Mouse (Mus musculus): ENCODE results near the gene Tent5c. TPM values are rescaled to one million over a fixed set of nuclear protein-coding genes. Genes with fewer than 3 reads are reported as not detected.

Tent5c gene
- total RNA-seq, 2 experiments from 2014 or later = 22.3 to 28.9 TPM

DNA sequence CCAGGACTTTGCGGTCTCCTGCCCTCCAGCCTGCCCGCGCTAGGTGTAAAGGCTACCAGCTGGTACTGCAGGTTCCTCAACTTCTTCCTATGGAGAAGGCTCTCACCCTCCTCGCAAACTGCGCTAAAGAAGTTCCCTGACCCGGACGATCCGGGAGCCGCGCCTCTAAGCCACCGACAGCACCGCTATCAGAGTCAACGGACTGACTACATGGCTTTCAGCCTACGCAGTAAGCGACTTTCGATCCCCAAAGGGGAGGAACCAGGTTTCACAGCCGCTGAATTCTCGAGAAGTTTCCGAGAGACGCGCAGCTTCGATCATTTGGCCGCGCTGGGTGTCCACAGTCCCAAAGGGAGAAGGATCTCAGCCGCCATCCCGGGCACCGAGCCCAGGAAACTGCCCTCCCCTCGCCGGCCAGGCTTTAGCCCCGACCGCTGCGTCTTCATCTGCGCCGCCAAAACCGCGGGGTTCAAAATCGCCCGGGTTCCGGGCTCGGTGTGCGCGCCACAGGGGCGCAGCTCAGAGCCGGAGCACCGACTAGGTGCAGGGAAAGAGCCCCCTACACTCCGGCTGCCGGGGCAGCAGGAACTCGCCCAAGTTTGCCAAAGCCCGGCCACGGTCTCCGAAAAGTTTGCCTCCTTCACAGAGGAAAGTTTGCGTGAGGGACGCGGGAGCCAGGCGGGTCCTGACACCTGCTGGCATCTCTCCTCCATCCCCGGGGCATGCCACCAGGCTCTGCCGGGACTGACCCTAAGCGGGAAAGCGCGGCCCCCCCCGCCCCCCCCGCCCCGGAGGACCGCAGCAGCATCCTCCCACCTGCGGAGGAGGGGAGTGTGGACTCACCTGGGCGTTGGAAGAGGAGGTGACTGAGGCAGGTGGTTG, 632 bp downstream of the Tent5c start:
- DNase-seq (ENCODE audit: low spot score in 2 of 2) = peak; percentile 43

DNA sequence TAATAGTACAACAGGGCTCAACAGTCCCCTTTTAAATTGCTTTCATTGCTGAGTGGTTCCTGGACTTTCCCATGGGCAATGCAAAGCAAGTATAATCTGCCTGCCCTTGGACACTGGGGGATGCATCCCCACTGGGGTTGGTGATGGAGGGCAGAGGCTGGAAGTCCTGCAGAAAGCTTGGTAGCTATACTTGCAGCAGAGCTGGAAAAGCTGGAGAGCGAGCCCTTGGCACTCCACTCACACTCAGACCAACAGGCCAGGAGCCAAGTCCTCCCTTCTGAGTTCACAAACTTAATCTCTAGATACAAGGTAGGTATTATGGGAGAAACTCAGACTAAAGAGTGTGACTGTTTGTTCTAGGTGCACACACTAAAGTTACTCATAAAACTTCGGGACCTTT, 2.1 kb downstream of the Tent5c start:
- no peak for DNase-seq (ENCODE audit: low spot score in 2 of 2)

DNA sequence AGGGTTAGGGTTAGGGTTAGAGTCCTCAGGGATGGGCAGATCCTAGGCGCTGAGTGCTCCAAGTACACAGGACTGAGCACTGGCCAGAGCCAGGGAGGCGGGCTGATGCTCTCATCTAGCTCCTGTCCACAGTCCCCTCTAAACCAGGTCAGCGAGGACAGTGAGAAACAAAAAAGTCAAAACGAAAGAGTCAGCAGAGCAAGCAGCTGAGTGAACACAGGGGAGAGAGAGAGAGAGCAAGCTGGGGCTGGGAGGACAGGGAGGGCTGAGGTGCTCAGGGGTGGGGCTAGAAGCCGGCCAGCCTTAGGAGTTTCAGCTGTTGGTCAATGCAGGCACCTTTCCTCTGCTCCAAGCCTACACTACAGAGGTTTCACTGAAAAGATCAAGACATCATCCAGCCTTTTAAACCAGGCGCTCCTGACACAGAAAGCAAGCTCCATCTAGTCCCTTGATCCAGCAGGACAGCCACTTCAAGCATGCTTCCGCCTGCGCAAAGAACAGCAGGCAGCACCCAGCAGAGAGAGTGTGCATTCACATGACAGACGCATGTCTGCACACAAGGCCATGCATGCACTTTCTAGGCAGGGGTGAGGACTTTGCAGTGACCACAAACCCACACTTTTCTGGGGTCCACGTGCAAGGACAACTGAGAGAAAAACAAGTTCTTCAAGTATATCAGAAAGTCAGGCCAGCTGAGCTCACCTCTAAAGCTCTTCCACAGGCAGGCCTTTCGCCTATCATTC, 3.6 kb downstream of the Tent5c start:
- no peak for DNase-seq (ENCODE audit: low spot score in 2 of 2)

DNA sequence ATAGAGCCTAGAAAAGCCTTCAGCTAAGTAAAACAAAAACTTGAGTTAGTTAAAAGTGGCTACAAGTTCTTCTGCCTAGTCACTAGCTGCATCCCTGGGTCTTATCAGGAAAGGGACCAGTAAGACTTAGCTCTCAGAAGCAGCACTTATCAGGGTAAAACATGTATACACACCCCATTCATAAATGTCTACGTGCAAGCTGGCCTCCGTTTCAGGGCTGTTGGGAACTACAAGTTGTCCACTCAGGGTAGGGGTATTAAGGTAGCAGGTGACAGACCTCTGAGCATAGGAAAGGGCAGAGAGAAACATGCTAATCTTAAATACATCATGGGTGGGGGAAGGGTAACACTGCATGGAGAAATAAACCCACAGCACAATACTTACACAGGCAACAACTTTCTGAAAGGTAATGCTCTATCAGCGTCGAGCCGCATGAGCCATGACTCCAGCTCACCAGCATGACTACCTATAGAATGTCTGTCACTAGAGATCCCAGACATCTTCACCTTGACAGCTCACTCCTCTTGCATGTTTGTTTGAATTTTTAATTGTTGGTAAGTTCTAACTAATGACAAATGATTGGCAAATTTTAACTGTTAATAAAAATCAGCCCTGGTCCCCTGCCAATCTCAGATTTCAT, 6.0 kb downstream of the Tent5c start:
- no peak for DNase-seq (ENCODE audit: low spot score in 2 of 2)

GRCm38 (mm10) chr3:100482324-100482911, 6.7 kb downstream of the Tent5c start:
- no peak for DNase-seq (ENCODE audit: low spot score in 2 of 2)

DNA sequence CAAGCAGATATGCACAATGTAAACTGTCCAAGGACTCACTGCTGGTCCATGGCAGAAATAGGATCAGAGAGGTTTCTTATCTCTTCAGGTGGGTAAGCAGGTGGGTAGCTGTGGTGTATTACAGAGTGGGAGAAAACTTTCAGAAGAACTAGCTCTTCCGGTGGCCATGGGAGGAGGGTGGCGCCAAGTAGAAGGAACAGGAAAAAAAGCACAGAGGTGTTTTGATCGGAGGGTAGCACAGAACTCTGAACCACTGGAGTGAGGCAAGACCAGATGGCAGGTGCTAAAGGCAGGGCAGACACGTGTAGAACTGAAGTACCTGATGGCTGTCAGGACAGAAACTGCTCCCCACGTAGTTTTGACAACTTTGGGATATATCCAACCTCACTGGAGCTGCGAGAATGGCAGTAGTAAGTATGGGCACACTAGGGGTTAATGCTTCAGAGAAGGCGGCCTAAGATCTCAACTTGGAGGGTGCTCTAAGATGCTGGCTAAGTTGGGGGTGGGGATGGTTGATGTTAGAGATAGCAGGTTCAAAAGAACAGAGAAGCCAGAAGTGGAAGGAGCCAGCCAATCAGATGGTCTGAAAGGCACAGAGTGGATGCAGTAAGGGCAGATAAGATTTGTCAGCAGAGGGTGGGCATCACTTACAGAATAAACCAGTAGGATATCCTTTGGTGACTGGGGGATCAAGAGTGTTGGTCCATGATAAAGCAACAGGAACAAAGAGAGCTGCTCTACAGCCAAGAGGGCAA, 8.7 kb downstream of the Tent5c start:
- DNase-seq (ENCODE audit: low spot score in 2 of 2) = no peak

DNA sequence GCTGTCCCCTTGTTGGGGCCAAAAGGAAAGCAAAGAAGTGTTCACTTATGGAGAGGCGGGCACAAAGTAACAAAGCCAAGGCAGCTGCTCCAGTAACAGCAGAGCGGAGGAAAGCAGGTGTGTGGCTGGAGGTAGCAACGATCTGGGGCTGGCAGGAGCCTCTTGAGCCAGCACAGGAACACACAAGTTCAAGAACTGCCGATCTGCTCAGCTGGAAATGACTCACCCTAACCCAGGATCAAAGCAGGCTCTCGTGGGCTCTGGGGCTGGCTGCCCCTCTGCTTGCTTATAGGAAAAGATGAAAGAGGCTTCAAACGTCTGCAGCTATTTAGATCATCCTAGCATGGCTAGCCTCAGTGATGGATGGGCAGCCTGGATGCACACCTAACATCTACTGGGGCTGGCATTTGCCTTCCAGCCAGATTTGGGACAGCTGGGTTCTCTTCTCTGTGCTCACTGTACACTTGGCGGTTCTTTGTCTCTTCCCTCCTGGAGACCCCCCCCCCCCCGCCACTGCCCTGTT, 14.1 kb downstream of the Tent5c start:
- DNase-seq (ENCODE audit: low spot score in 2 of 2) = no peak

GRCm38 (mm10) chr3:100474536-100474935, 14.6 kb downstream of the Tent5c start:
- no peak for DNase-seq (ENCODE audit: low spot score in 2 of 2)

DNA sequence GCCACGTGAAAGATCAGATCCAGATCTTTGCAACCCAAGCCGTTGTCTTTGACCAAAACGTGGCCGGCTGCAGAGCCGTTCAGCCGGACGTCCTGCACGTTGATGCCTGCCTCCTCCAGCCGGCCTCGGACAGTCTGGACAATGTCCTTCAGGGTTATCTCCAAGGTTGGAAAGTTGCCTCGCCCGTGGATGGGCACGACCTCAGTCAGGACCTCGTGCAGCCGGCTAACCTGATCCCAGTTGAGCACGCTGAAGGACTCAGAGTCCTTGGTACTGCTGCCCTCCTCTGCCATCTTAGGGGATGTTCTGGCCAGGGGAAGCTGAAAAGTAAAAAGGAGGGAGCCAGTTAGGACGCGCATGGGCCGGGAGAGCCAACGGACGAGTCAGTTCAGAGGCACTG, 16.0 kb downstream of the Tent5c start:
- peak in 1 of 2 experiments; percentile 14 for DNase-seq (ENCODE audit: low spot score in 2 of 2)

GRCm38 (mm10) chr3:100470902-100471301, 18.2 kb downstream of the Tent5c start:
- no peak for DNase-seq (ENCODE audit: low spot score in 2 of 2)

- DNase-seq (ENCODE audit: low spot score in 2 of 2) = no peak
Measured at GRCm38 (mm10) chr3:100470101-100470500, 19.0 kb downstream of the Tent5c start.

DNA sequence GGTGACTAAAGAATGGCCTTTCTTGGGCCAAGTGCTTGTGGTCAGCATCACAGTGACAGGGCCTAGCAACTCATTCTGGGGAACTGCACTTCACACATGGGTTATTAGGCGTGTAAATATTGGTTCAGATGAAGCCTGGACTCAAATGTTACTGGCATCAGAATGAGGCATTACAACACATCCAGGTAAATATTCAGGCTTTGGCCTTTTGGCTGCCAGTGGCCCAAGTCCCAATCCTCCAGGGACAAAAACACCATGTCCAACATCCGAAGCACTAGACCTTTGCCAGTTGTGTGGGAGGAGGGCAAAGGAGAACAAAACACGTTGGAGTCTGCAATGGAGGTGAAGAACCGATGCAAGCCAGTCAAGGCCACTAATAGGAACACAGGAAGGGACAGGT, 22.6 kb downstream of the Tent5c start:
- no peak for DNase-seq (ENCODE audit: low spot score in 2 of 2)

DNA sequence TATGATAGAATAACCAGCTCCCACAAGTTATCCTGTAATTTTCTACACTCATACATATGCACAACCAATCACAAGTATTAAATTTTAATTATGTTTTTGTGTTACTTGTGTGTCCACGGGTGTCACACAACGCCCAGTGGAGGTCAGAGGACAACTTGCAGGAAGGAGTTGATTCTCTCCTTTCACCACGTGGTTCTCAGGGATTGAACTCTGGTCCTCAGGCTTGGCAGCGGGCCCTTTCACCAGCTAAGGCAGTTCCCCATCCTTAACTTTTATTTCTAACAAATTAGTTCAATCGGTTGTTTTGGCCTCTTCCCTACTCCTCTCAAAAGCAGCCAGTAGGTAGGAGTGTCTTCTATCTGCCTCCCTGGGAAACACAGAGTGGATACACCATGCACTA, 24.5 kb downstream of the Tent5c start:
- DNase-seq (ENCODE audit: low spot score in 2 of 2) = no peak

GRCm38 (mm10) chr3:100463959-100464265, 25.2 kb downstream of the Tent5c start:
- no peak for DNase-seq (ENCODE audit: low spot score in 2 of 2)

DNA sequence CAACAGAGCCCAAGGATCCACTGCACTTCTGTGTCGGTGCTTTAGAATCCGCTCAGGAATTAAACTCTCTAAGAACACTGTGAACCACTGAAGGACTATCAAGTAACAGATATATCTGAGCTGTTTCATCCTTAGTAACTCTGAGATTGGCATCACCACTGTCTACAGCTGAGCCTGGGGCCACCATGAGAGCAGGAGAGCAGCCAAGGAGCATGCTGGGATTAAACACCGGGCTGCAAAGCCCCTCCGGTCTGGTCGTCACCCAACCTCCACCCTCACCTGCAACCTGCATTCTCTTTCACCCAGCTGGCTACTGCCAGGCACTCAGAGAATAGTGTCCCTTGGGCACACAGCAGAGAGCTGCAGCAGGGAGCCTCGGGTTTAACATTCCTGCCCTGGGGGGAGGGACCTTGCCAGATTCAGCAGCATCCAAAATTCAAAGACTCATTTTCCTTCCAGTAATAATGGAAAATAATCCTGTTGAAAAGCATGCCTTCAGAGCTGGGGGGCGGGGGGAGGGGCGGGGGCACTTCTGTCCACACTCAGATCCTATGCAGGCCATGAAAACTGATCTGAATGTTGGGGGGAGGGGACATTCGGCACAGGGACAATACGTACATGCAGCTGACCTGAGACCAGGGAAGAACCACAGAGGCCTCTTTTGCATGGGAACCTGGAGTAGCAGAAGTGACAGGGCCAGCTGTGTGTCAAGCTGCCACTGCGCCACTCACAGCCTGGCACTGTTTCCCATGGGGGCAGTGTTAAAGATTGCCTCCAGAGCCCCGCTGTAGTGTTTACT, 25.8 kb downstream of the Tent5c start:
- DNase-seq (ENCODE audit: low spot score in 2 of 2) = no peak

DNA sequence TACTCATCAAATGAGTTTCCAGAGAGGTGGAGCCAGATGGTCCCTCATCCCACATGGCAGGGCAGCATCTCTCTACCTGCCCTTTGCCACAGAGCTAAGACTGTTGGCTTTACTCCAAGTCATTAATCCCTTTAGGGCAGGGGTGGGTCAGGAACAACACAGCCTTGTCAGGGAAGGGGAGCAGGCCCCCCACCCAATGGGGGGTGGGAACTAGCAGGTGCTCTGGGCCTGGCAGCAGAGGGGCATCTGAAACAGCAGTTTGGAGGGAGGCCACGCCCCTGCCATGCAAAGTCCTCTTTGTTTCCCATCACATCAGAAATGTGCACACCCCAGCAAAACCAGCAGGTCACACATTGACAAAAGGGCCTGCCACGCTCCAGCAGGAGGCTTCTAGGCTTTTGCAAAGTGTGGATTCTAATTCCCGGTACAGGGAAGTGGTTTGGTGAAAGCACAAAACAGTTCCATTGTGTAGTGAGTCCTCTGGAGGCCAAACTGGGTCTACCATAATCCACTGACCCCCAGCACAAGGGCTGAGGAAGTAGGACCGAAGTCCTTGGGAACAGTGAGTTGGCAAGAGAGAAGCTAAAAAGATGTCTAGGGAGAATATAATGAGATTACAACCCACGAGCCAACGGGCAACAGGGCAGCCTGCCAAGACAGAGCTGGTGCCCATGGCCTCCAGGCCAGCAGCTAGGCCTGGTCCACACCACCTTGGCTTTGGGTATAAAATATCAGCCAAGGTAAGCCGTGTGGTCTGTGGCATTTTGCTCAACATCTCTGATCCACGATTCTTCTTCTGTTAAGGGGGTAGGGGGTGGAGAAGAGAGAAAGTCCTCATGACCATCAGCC, 26.7 kb downstream of the Tent5c start:
- no peak for DNase-seq (ENCODE audit: low spot score in 2 of 2)

- no peak for DNase-seq (ENCODE audit: low spot score in 2 of 2)
Measured at GRCm38 (mm10) chr3:100460510-100460909, 28.6 kb downstream of the Tent5c start.

DNA sequence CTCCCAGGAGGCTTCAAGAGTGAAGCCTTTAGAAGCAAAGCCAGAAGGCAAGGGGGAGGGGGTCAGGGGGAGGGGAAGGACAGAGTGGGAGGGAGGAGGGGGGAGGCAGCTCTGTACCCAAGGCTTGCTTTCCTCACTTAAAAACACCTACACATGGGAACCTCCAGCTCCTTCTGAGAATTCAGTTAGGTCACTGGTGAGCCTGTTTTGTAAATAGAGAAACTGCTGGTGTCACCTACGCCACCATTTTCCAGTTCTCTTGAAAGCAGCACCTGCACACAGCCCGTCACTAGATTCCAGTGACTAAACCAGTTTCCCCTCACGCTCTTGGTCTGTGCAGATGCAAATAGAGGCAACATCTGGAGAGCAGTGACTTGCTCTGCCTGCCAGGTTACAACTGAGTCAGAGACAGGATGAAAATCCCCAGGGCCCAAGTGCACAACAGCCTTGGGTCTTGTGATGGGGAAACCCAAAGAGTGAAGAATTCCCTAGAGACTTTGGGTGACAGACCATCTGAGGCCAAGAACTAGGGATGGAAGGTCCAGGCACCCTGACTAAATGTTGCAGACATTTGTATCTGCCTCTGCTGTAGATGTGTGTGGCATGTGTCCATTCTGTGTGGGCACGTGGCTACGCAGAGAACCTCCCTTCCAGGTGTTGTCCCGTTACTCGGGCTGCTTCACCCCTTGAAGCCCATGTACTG, 45.2 kb downstream of the Tent5c start:
- DNase-seq (ENCODE audit: low spot score in 2 of 2) = no peak
